Mouse (Mus musculus) layer of hippocampus, postnatal 14 days (tissue): Measurements from ENCODE around the gene Atxn7l1. TPM values are rescaled to one million over a fixed set of nuclear protein-coding genes. Genes with fewer than 3 reads are reported as not detected.

ENCODE experiments used
- DNase-seq, 2 experiments: peaks; one replicate each; pipeline ENCODE4 v3.0.0; 2021 to 2022; ENCODE audit warnings: low spot score in 2 of 2, mixed read lengths in 1 of 2
- total RNA-seq, 2 experiments: library from RNA; stranded (reverse); gene quantifications; 2 replicates each; pipeline ENCODE4 v1.2.3; 2021

The Atxn7l1 gene
- total RNA-seq, 2 experiments from 2014 or later: 46.3 to 47.5 TPM

- DNase-seq: no peak
Observed at GRCm38 (mm10) chr12:33222187-33222586, 74.7 kb downstream of the Atxn7l1 start.

GRCm38 (mm10) chr12:33225117-33225541, 77.6 kb downstream of the Atxn7l1 start:
- peak; percentile 59 to 67 for DNase-seq

GRCm38 (mm10) chr12:33225978-33226377, 78.5 kb downstream of the Atxn7l1 start:
- no peak for DNase-seq

GRCm38 (mm10) chr12:33226596-33226995, 79.1 kb downstream of the Atxn7l1 start:
- no peak for DNase-seq

GRCm38 (mm10) chr12:33235314-33235713, 87.8 kb downstream of the Atxn7l1 start:
- DNase-seq: no peak

GRCm38 (mm10) chr12:33235771-33236323, 88.4 kb downstream of the Atxn7l1 start:
- DNase-seq: no peak

GRCm38 (mm10) chr12:33236344-33237049, 89.0 kb downstream of the Atxn7l1 start:
- DNase-seq: no peak

GRCm38 (mm10) chr12:33237108-33237507, 89.6 kb downstream of the Atxn7l1 start:
- DNase-seq: no peak

GRCm38 (mm10) chr12:33242679-33243078, 95.2 kb downstream of the Atxn7l1 start:
- no peak for DNase-seq

- no peak for DNase-seq
Observed at GRCm38 (mm10) chr12:33244132-33244875, 96.8 kb downstream of the Atxn7l1 start.

GRCm38 (mm10) chr12:33245455-33245854, 98.0 kb downstream of the Atxn7l1 start:
- DNase-seq: no peak

GRCm38 (mm10) chr12:33246878-33247277, 99.4 kb downstream of the Atxn7l1 start:
- no peak for DNase-seq

- no peak for DNase-seq
Observed at GRCm38 (mm10) chr12:33250197-33250596, 102.7 kb downstream of the Atxn7l1 start.

GRCm38 (mm10) chr12:33251399-33251798, 103.9 kb downstream of the Atxn7l1 start:
- no peak for DNase-seq

- no peak for DNase-seq
Observed at GRCm38 (mm10) chr12:33252621-33253020, 105.1 kb downstream of the Atxn7l1 start.

- no peak for DNase-seq
Observed at GRCm38 (mm10) chr12:33253206-33253605, 105.7 kb downstream of the Atxn7l1 start.

GRCm38 (mm10) chr12:33255256-33255655, 107.8 kb downstream of the Atxn7l1 start:
- no peak for DNase-seq

GRCm38 (mm10) chr12:33256426-33256825, 108.9 kb downstream of the Atxn7l1 start:
- no peak for DNase-seq

- DNase-seq: no peak
Observed at GRCm38 (mm10) chr12:33258995-33259529, 111.6 kb downstream of the Atxn7l1 start.

- no peak for DNase-seq
Observed at GRCm38 (mm10) chr12:33260575-33260974, 113.1 kb downstream of the Atxn7l1 start.

- no peak for DNase-seq
Observed at GRCm38 (mm10) chr12:33265877-33266276, 118.4 kb downstream of the Atxn7l1 start.

- DNase-seq: no peak
Observed at GRCm38 (mm10) chr12:33267965-33268364, 120.5 kb downstream of the Atxn7l1 start.
